Mouse (Mus musculus) gastrocnemius, postnatal 4 days (tissue): ENCODE results near the gene Csn1s1. TPM values are rescaled to one million over a fixed set of nuclear protein-coding genes. Genes with fewer than 3 reads are reported as not detected.

Source experiments
- DNase-seq, 2 experiments: peaks; one replicate each; pipeline ENCODE4 v3.0.0; 2021 to 2022; ENCODE audit warnings: low spot score in 2 of 2, mixed read lengths in 2 of 2
- long read RNA-seq, 2 experiments: library from polyadenylated mRNA; stranded (forward); transcript quantifications; one replicate each; pipeline ENCODE4 v2.0.0; 2021
- total RNA-seq, 2 experiments: library from RNA; stranded (reverse); gene quantifications; 2 replicates each; pipeline ENCODE4 v1.2.3; 2021

Gene Csn1s1
- not detected for total RNA-seq
- long read RNA-seq, experiment 1: 0 reads
- long read RNA-seq, experiment 2: 0 reads

DNA sequence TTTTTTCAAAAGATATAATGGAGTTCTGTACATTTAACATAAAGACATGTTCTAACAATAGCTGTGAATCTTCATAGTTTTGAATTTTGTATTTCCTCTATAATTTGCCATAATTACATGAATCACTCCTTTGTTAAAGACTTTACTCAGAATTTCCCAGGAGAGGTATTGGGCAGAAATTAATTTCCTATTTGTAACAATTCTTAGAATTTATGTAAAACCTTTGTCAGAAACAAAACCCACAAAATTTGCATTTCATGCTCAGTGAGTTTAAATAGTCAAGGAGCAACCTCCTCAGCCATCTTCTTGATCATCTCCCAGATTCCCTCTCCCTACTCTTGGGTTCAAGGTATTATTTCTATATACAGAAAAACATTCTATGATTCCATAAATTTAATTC is at the start of gene Csn1s1:
Gene Csn1s1, plus strand, starts transcription at position 301 of the 400 bp plus-strand sequence.
- DNase-seq: no peak

DNA sequence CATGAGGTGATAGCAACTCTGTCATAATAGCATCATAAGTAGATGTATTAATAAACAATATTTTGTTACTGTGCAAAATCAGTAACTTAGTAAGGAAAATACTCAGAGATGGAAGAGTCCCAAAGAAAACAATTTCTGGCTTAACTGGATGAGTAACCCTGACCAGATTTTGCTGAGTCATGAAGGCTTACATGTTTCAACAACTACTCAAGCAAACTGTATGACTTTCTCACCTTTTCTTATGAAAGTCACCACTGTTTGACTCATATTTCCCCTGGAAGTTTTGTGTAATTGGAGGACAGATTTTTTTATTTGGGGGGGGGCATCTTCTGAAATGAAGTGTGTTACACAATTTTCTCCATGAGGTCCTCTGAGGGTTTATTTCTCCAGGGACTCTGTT is 43.3 kb upstream of the Csn1s1 start:
- no peak for DNase-seq

DNA sequence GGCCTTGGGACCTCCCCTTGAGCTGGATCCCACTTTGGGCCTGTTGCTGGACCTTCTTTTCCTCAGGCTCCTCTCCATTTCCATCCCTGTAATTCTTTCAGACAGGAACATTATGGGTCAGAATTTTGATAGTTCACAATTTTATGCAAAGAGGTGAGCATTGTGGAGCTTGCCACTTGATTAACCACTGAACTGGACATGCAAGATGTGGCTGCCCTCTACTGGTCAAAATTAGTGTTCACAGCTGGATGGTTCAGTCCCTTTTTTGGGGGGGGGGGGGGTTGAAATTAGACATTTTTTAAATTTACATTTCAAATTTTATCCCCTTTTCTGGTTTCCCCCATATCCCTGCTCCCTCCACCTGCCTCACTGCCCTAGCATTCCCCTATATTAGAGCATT is 23.2 kb upstream of the Csn1s1 start:
- peak in 1 of 2 experiments; percentile 11 for DNase-seq

DNA sequence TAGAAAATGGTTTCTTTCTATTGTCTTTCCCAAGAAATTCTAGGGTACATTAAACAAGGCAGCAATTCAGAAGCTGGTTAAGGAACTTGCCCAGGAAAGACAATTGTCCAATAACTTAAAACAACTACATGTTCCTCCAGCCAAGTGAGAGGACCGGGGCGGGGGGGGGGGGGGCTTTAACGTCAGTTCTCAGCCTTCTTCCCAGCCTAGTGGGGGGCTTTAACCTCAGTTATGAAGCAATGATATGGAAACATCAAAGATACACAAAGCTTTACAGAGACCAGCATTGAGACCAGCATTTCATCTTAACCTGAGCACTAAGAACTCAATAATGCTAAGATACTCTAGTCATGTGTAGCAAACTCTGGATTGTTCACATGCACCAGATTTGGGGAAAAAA is 33.5 kb downstream of the Csn1s1 start, which contains the start of gene Csn2:
Gene Csn2, minus strand, starts transcription at position 101 of the 400 bp plus-strand sequence.
- DNase-seq: no peak

DNA sequence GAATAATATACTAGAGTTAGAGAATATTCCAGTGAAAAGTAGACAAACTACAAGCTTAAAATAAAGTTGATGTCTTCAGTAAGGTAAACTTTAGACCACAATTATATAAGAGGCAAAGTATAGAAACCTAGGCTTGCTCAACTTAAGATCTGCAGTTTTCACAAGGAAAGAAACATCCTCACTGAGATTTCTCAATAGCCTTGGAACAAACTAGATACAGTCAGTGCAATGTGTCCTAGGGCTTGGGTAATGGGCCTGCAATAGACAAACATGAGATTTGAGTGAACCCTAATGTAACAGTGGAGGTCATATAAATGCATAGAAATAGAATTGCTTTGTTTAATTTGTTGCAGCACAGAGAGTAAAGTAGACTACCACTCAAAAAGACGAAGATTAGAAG is 39.9 kb downstream of the Csn1s1 start:
- DNase-seq: no peak

Other genes with a start within 250 kb of the Csn1s1 start
- gene Ugt2b38, start 242.0 kb upstream of the Csn1s1 start, total RNA-seq: not detected
- not detected for gene Ugt2a2, start 183.9 kb upstream of the Csn1s1 start, total RNA-seq
- gene Gm43638, start 179.4 kb upstream of the Csn1s1 start, total RNA-seq: not detected
- gene Ugt2a1, start 175.3 kb upstream of the Csn1s1 start, total RNA-seq: not detected
- not detected for gene Sult1b1, start 128.0 kb upstream of the Csn1s1 start, total RNA-seq
- gene Sult1d1, start 97.2 kb upstream of the Csn1s1 start, total RNA-seq: under 1 TPM in 1 of 2 experiments, not detected in 1; 0.23 TPM
- gene Sult1e1, start 74.6 kb upstream of the Csn1s1 start, total RNA-seq: not detected
- gene Csn2, start 33.4 kb downstream of the Csn1s1 start, total RNA-seq: not detected
- gene Csn1s2a, start 108.4 kb downstream of the Csn1s1 start, total RNA-seq: not detected
- not detected for gene Csn1s2b, start 141.9 kb downstream of the Csn1s1 start, total RNA-seq
- gene Prr27, start 159.5 kb downstream of the Csn1s1 start, total RNA-seq: not detected
- not detected for gene Odam, start 218.8 kb downstream of the Csn1s1 start, total RNA-seq